Mouse (Mus musculus): Measurements from ENCODE around the gene Itpkb. TPM values are rescaled to one million over a fixed set of nuclear protein-coding genes. Genes with fewer than 3 reads are reported as not detected.

Gene Itpkb
- total and polyA plus RNA-seq, 3 experiments, result 4.2 to 14.4 (median 10.6) TPM

DNA sequence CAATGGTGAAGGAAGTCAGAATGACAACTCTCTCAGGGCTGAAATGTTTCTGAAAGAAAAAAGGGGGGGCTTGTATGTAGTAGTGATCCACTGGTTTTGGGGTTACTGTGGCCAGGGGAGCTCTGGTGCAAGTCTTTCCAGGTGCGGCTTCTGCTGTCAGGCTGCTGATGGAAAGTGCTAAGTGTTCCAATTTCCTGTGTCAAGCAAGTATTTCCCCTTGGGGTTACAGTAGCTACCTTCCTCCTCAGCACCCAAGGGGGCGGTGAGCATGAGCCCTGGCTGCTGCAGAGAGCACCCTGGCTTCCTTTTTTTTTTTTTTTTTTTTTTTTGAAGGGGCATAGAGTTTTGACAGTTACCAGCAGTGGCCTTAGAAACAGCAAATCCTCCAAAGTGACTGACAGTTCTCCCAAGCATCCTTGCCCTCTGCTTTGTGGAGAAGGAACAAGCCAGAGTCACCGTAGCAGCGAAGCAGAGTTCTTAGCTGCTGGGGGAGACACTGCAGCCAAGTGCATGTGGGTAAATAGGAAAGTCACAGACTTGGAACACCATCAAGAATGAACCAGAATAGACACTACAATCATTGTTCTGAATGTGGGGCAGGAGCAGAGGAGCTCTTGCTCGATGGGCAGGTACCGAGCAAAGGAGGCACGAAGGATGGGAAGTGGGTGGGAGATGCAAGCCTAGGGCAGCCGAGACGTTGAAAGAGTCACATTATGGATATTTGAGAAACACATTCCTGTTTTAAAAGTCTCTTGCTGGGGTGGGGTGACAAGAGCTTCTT is 62.9 kb downstream of the Itpkb start (continued):
- TF ChIP-seq EP300 (IDR thresholded peaks at IDR 0.05; ENCODE audit: low read length), result peak; percentile 77
- TF ChIP-seq MAZ (IDR thresholded peaks at IDR 0.05; ENCODE audit: low read depth, low read length), result no peak
- 0 out of 2 replicates have a peak, but pooled peaks have one; percentile 17 for TF ChIP-seq MAX (IDR thresholded peaks at IDR 0.05; ENCODE audit: low read length)
- TF ChIP-seq KAT2A (IDR thresholded peaks at IDR 0.05; ENCODE audit: insufficient replicate concordance, low read length), result 0 out of 2 replicates have a peak, but pooled peaks have one; percentile 7
- peak; percentile 49 for TF ChIP-seq MEF2A (IDR thresholded peaks at IDR 0.05; ENCODE audit: borderline replicate concordance, low read depth, low read length)
- no peak for TF ChIP-seq JUND (conservative IDR thresholded peaks at IDR 0.05; ENCODE audit: low read depth, low read length)
- TF ChIP-seq RCOR1 (conservative IDR thresholded peaks at IDR 0.05; ENCODE audit: low read depth, low read length), result no peak
- TF ChIP-seq ELF1 (IDR thresholded peaks at IDR 0.05; ENCODE audit: low read depth, low read length), result no peak
- no peak for TF ChIP-seq HCFC1 (IDR thresholded peaks at IDR 0.05; ENCODE audit: low read depth, low read length)
- TF ChIP-seq SMC3 (IDR thresholded peaks at IDR 0.05; ENCODE audit: low read depth, low read length), result no peak
- 0 out of 2 replicates have a peak, but pooled peaks have one; percentile 40 for TF ChIP-seq MXI1 (IDR thresholded peaks at IDR 0.05; ENCODE audit: low read depth, low read length)
- TF ChIP-seq NELFE (IDR thresholded peaks at IDR 0.05; ENCODE audit: low read depth, low read length), result no peak
- no peak for TF ChIP-seq TBP (conservative IDR thresholded peaks at IDR 0.05; ENCODE audit: low read depth, low read length)
- TF ChIP-seq MYC (IDR thresholded peaks at IDR 0.05; ENCODE audit: low read depth, low read length), result peak; percentile 35; the same call in 1 of the 2 replicates
- no peak for TF ChIP-seq ZKSCAN1 (IDR thresholded peaks at IDR 0.05; ENCODE audit: borderline replicate concordance, low read depth, low read length)
- TF ChIP-seq USF1 (IDR thresholded peaks at IDR 0.05; ENCODE audit: low read depth, low read length), result no peak
- TF ChIP-seq CTCF (conservative IDR thresholded peaks at IDR 0.05 in 1 of 2, IDR thresholded peaks at IDR 0.05 in 1 of 2; ENCODE audit: low read depth in 2 of 2, low read length in 2 of 2), result no peak

DNA sequence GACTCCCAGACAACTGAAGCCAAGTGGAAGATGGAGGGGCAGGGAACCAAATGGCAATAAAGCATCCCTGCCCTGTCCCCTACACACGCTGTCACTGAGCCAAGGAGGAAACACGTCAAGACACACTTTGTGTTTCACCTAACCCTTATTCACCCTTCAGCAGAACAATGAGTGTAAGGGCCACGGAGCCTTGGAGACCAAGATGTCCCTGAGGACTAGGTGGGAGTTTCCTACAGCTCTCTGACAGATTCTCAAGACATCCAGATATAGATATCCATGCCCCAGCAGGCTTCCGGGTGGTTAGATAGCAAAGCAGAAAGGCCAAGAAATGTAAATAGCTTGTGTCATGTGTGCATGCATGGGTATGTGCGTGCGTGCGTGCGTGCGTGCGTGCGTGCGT is 63.6 kb downstream of the Itpkb start:
- dilution Hi-C loops (cut with MboI; ENCODE audit: extremely low pct_ligation_motif_present, extremely low pct_unique_long_range_greater_than_20kb, low sequenced_read_pairs) (no loop called here), in situ Hi-C loops (cut with MboI; ENCODE audit: low pct_ligation_motif_present, low pct_unique_long_range_greater_than_20kb, low sequenced_read_pairs) (no loop called here)
- H3K4me1 ChIP-seq (ENCODE audit: control insufficient read depth in 1 of 2, insufficient read depth in 2 of 2), result peaks cover 31 to 99% of the 10 kb centered on the region in 2 experiments
- peak overlapping the region; percentile 87 for H3K27ac ChIP-seq (ENCODE audit: insufficient read depth, low read depth)
- no peak overlapping the region for H3K4me3 ChIP-seq (replicated peaks in 1 of 3; ENCODE audit: low read depth in 2 of 3, low read length in 2 of 3, poor library complexity in 1 of 3)
- H3K36me3 ChIP-seq (replicated peaks in 1 of 2; ENCODE audit: control insufficient read depth in 1 of 2, insufficient read depth in 1 of 2, low read length in 1 of 2), result peaks cover 3 to 18% of the 10 kb centered on the region in 2 experiments
- H3K79me2 ChIP-seq (replicated peaks; ENCODE audit: control insufficient read depth, extremely low read depth, insufficient read depth, poor library complexity, severe bottlenecking), result 0 out of 2 replicates have a peak, but pooled peaks cover 3% of the 10 kb centered on the region
- peak overlapping the region; percentile 21; the same call in 1 of the 2 replicates for H3K9ac ChIP-seq (ENCODE audit: insufficient read depth, low read depth)
- peak; percentile 86 for DNase-seq (ENCODE audit: extremely low read depth)
- H3K27me3 ChIP-seq (replicated peaks), result no peaks in the 10 kb centered on the region
- no peaks in the 10 kb centered on the region for H3K9me3 ChIP-seq (replicated peaks; ENCODE audit: low read length)
- peak; percentile 90 for TF ChIP-seq ETS1 (conservative IDR thresholded peaks at IDR 0.05; ENCODE audit: low read depth, low read length)
- no peak for TF ChIP-seq MAZ (IDR thresholded peaks at IDR 0.05; ENCODE audit: low read depth, low read length)
- 0 out of 2 replicates have a peak, but pooled peaks have one; percentile 29 for TF ChIP-seq TCF12 (IDR thresholded peaks at IDR 0.05; ENCODE audit: low read depth, low read length)
- peak; percentile 53; the same call in 1 of the 2 replicates for TF ChIP-seq EP300 (IDR thresholded peaks at IDR 0.05; ENCODE audit: low read length)
- TF ChIP-seq ELF1 (IDR thresholded peaks at IDR 0.05; ENCODE audit: low read depth, low read length), result peak; percentile 59
- peak; percentile 86 for TF ChIP-seq BHLHE40 (IDR thresholded peaks at IDR 0.05; ENCODE audit: low read depth, low read length)
- no peak for TF ChIP-seq CHD2 (IDR thresholded peaks at IDR 0.05; ENCODE audit: low read length)
- peak; percentile 91 for TF ChIP-seq MEF2A (IDR thresholded peaks at IDR 0.05; ENCODE audit: borderline replicate concordance, low read depth, low read length)
- H3K4me2 ChIP-seq (ENCODE audit: insufficient read depth, low read depth, poor library complexity, severe bottlenecking), result peak overlapping the region; percentile 2; the same call in 1 of the 2 replicates

Data from CH12.LX (cell line).